Mouse (Mus musculus) ZHBTc4 (cell line): ENCODE data around the gene Gxylt1.
"Not testable (repeated sequence)": the region's sequence is repeated elsewhere in the genome, so short reads cannot be mapped to it uniquely, and the experiment has no call there.

Experiments
- DNase-seq: peaks from one replicate; pipeline ENCODE4 v3.0.0-alpha.2; 2011; ENCODE audit warnings: low read depth, low spot score

The Gxylt1 gene

DNA sequence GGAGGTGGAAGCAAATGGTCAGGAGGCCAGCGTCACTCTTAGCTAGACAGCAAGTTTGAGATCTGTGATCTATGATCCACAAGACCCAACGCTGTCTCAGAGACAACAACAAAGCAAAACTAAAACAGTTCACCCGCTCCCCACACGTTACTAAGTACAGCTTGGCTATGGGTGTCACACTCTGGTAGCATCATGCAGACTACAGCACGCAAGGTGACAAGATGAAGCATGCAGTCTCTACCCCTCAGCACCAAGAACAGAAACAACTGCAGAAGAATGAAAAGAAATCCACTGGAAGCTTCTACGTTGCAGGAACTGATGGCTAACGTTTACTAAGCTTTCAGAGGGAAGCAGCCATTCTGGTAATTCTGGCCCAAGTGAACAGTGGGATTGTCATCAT lies 11.4 kb downstream of the Gxylt1 start:
- no peak for DNase-seq

DNA sequence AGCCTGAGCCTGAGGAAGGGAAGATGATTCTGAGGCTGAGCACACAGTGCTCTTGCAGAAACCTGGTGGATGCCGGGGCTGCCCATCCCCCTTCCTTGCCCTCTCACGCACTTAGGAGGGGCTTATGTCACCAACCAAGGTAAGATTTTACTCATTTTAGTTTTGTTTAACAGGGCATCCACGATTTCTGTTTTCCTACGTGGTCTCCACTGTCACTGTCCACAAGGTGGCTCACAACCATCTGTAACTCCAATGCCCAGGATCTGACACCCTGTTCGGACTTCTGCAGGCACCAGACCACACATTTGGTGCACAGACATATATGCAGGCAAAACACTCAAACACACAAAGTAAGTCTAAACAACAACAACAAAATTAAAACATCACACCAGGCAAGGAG lies 12.2 kb downstream of the Gxylt1 start:
- no peak for DNase-seq

DNA sequence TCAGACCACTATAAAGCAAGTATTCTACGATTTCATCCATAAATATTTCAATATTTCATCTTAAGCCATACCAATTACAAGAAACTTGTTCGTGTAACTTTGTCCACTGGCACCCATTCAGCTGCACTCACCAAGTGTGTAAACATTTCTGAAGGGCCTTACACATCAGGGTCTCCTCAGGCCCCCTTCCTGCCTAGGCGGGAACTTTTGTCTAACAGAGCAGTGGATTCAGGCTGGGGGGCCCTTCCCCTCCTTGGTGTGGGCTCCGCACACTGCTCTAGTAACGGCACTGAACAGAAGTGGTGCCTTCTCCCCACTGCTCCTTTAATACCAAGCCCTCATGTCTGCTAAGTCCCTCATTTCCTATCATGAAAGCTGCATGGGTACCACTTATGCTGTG lies 12.7 kb downstream of the Gxylt1 start:
- DNase-seq: no peak

DNA sequence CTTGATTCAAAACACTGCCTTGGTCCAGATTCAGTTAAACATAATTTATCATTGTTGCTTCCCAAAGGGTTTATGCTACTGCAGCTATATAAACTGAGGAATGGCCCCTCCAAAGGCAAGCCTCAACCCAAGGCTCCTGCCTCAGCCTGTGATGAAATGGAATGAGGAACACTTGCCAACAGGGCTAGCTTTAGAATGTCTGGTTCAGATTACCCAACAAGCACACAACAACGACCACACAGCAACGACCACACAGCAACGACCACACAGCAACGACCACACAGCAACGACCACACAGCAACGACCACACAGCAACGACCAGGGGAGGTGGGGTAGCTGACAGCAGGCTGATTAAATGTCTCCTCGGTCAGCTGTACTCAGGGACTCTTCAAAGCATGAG lies 15.0 kb downstream of the Gxylt1 start:
- DNase-seq: no peak

GRCm38 (mm10) chr15:93255295-93255694 lies 19.7 kb downstream of the Gxylt1 start:
- peak; percentile 69 for DNase-seq

GRCm38 (mm10) chr15:93253172-93253571 lies 21.8 kb downstream of the Gxylt1 start:
- no peak for DNase-seq

GRCm38 (mm10) chr15:93252396-93252795 lies 22.6 kb downstream of the Gxylt1 start:
- DNase-seq: no peak

DNA sequence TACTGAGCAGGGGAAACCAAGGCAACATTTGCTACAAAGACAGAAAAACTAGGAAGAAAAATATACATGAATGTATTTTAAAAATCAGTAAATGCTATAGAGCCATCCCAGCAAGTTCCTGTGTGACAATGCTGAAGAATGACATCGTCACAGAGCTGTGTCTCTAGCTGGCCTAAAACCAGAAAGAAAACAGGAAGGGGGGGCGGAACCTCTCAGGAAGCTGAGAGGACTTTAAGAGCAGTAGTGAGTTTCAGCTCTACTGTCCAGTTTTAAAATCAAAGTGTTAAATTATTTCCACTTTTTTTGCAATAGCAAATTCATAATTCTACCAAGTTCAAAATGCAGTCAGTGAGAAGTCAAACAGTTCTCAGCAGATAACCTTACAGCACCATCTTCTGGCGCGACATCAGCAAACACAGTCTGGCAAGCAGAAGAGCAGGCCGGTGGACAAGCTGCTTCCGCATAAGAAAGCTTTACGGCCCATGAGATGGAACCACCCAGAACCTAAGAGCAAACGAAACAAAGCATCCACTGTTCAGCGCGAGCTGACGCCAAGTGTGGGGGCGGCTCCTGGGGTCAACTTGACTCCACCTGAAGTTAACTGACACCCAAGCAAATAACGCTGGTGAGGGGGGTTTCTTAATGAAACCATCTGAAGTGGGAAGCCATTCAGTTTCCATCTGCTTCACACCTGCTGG lies 23.3 kb downstream of the Gxylt1 start:
- DNase-seq: peak; percentile 48

- DNase-seq: no peak
Measured at GRCm38 (mm10) chr15:93243202-93243601, 31.8 kb downstream of the Gxylt1 start.

GRCm38 (mm10) chr15:93236456-93236855 lies 38.5 kb downstream of the Gxylt1 start:
- DNase-seq: not testable (repeated sequence)

- DNase-seq: no peak
Measured at GRCm38 (mm10) chr15:93229028-93229427, 46.0 kb downstream of the Gxylt1 start.

DNA sequence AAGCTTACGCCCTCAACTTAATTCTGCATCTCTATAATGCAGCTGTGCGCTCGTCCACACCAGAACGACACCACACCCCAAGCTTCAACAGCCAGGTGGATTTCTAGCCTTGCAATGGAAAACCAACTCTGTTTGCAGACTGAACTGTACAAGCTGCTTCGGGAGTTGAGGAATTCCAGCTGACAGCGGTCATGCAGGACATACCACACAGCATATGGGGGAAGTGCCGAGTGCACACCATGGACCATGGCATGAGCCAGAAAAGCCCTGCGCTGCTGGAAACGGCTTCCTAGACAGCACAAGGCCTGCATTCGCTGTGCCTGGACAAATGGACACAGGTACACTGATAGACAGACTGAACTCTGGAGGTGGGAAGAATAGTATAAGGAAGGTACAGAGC lies 46.6 kb downstream of the Gxylt1 start:
- DNase-seq: no peak

- DNase-seq: peak; percentile 71
Measured at GRCm38 (mm10) chr15:93227764-93228079, 47.3 kb downstream of the Gxylt1 start.

DNA sequence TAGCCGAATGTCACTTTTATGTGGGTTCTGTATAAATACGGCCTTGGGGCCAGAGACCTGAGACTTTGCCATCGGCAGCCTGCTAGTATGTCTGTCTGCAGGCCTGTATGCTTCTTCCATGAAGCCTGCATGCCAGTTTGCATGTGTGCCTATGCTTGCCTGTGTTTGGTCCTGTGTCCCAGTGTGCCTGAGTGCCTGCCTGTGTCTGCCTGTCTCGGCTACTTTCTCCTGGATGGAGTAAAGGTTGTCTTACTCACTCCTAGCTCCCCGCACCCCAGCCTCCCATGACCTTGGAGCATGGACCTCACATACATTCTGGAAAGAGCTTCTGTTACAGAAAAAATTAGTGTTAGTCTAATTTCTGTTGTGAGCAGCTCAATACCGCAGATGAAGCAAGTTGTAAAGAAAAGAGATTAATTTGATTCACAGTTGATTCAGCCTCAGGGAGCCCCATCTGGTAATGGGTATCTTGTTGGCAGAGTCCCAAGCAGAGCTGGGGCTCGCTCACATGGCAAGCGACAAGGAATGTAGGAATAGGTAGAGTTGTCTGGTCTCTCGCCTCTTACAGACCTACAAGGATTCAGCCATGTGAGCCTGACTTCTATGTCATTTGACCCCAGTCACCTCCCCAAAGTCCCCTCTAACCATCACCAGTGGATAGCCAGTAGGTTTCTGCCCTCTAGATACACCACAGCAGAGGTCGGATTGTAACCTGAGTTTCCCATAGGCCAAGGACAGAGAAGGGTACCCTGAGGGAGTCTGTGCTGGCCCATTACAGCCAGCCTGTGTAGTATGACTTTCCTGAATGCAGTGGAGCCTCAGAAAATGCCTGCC lies 47.8 kb downstream of the Gxylt1 start:
- DNase-seq: no peak

- DNase-seq: peak; percentile 49
Measured at GRCm38 (mm10) chr15:93222475-93222874, 52.5 kb downstream of the Gxylt1 start.

DNA sequence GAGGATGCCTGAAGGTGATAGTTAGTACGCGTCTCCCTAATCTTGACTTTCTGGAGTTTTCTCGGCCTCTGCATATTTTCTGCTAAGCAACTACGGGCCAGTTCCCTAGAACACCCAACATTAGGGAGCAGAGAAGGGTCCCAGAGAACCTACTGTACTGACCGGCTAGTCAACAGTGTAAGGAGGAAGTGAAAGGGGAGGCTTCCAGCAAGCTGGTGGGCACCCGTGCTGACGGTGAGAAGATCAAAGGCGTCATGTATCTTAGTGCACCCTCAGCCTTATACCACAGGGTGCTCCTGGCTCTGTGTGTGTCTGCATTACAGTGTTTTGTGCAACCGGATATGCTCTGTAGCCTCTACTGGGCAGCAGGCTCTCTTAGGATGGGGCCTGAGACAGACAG lies 62.4 kb downstream of the Gxylt1 start:
- DNase-seq: no peak

- no peak for DNase-seq
Measured at GRCm38 (mm10) chr15:93204861-93205260, 70.1 kb downstream of the Gxylt1 start.

DNA sequence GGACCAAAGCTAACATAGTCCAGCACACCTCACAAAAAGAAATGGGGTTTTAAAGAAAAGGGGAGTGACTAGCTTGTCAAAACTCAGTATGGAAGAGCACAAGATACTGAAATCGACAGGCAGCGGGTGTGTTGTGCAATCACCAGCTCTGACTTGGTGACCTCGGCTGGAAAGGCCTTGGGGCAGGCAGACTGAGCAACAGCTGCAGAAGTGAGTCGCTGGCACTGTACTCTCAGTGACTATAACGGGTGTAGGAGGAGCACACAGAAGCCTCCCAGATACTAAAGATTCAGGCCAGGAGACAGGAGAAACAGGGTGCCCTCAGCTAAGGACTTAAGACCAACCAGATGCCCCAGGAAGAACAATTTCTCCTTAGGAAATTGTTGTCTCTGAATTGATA lies 73.0 kb downstream of the Gxylt1 start:
- DNase-seq: no peak

- no peak for DNase-seq
Measured at GRCm38 (mm10) chr15:93191387-93192145, 83.4 kb downstream of the Gxylt1 start.
